Mouse (Mus musculus): Measurements from ENCODE around the gene Trappc11. TPM values are rescaled to one million over a fixed set of nuclear protein-coding genes. Genes with fewer than 3 reads are reported as not detected.
A peak's percentile ranks its signal among the peaks of the same experiment; 100 is the strongest.

Trappc11 gene
- 31.7 and 32.7 TPM in 2 replicates for polyA plus RNA-seq (2015; fragmentation: Nextera tagmentation; extraction: Ambion mirVana)

- under 1% methylated on average over 63 of the region's 65 CpGs for WGBS
- Histone ChIP-seq H3K4me3 (peak within 1 kb of the TSS; percentile 87), H3K36me3 (peaks cover 26% of the 10 kb centered on the region), H3K9me3 (no peaks in the 10 kb centered on the region), H3K27ac (peak within 1 kb of the TSS; percentile 58), H3K27me3 (no peaks in the 10 kb centered on the region), H3K4me1 (peaks cover 25% of the 10 kb centered on the region), H3K4me2 (replicated peaks) (peak within 1 kb of the TSS; percentile 89), H3K9ac (peak within 1 kb of the TSS; percentile 94)
- peak; percentile 100 for ATAC-seq (ENCODE audit: low FRiP score, low read depth)
These were observed at the start of gene Trappc11, which contains the start of gene Rwdd4a for GRCm38 (mm10) chr8:47533344-47534125. TSS of gene Trappc11 (minus strand) at chr8:47533470. TSS of gene Rwdd4a (plus strand) at chr8:47533664.

GRCm38 (mm10) chr8:47581454-47581853, 48.2 kb upstream of the Trappc11 start:
- no peaks in the 10 kb centered on the region for H3K27me3 ChIP-seq
- WGBS: 82% methylated on average over 7 of the region's 7 CpGs

GRCm38 (mm10) chr8:47573482-47573881, 40.2 kb upstream of the Trappc11 start:
- ATAC-seq (ENCODE audit: low FRiP score, low read depth): no peak
- Histone ChIP-seq H3K27ac (no peak overlapping the region), H3K4me2 (replicated peaks) (no peak overlapping the region), H3K4me1 (no peaks in the 10 kb centered on the region), H3K36me3 (no peaks in the 10 kb centered on the region), H3K9me3 (peaks cover 11% of the 10 kb centered on the region), H3K27me3 (no peaks in the 10 kb centered on the region), H3K4me3 (no peak overlapping the region), H3K9ac (no peak overlapping the region)
- WGBS: 91% methylated on average over 7 of the region's 7 CpGs

More at GRCm38 (mm10) chr8:47581454-47581853, 48.2 kb upstream of the Trappc11 start:
- no peak overlapping the region for H3K4me3 ChIP-seq
- no peaks in the 10 kb centered on the region for H3K4me1 ChIP-seq
- H3K9me3 ChIP-seq: peaks cover 4% of the 10 kb centered on the region; the same call in 1 of the 2 replicates
- H3K36me3 ChIP-seq: no peaks in the 10 kb centered on the region
- no peak for ATAC-seq (ENCODE audit: low FRiP score, low read depth)
- H3K27ac ChIP-seq: no peak overlapping the region
- H3K9ac ChIP-seq: no peak overlapping the region
- no peak overlapping the region for H3K4me2 ChIP-seq (replicated peaks)

- H3K4me1 ChIP-seq: no peaks in the 10 kb centered on the region
- H3K4me2 ChIP-seq (replicated peaks): no peak overlapping the region
- no peak overlapping the region for H3K27ac ChIP-seq
- H3K4me3 ChIP-seq: no peak overlapping the region
- ATAC-seq (ENCODE audit: low FRiP score, low read depth): no peak
- H3K27me3 ChIP-seq: no peaks in the 10 kb centered on the region
- 84% methylated on average over 6 of the region's 6 CpGs for WGBS
- no peaks in the 10 kb centered on the region for H3K9me3 ChIP-seq
- no peak overlapping the region for H3K9ac ChIP-seq
- no peaks in the 10 kb centered on the region for H3K36me3 ChIP-seq
These were observed 36.9 kb upstream of the Trappc11 start for GRCm38 (mm10) chr8:47570161-47570560.

GRCm38 (mm10) chr8:47568098-47568497, 34.8 kb upstream of the Trappc11 start:
- Histone ChIP-seq H3K4me2 (replicated peaks) (no peak overlapping the region), H3K4me3 (no peak overlapping the region), H3K36me3 (no peaks in the 10 kb centered on the region), H3K4me1 (no peaks in the 10 kb centered on the region), H3K9ac (no peak overlapping the region), H3K27ac (no peak overlapping the region), H3K27me3 (no peaks in the 10 kb centered on the region), H3K9me3 (no peaks in the 10 kb centered on the region)
- 84% methylated on average over 5 of the region's 5 CpGs for WGBS
- ATAC-seq (ENCODE audit: low FRiP score, low read depth): no peak

GRCm38 (mm10) chr8:47566551-47566950, 33.3 kb upstream of the Trappc11 start:
- Histone ChIP-seq H3K27me3 (no peaks in the 10 kb centered on the region), H3K4me3 (no peak overlapping the region), H3K4me1 (no peaks in the 10 kb centered on the region), H3K27ac (no peak overlapping the region), H3K4me2 (replicated peaks) (no peak overlapping the region), H3K36me3 (no peaks in the 10 kb centered on the region), H3K9me3 (no peaks in the 10 kb centered on the region), H3K9ac (no peak overlapping the region)
- no peak for ATAC-seq (ENCODE audit: low FRiP score, low read depth)
- WGBS: 95% methylated on average over 6 of the region's 6 CpGs

GRCm38 (mm10) chr8:47560801-47561200, 27.5 kb upstream of the Trappc11 start:
- WGBS: 80% methylated on average over 7 of the region's 7 CpGs

GRCm38 (mm10) chr8:47558274-47558673, 25.0 kb upstream of the Trappc11 start:
- Histone ChIP-seq H3K27ac (no peak overlapping the region), H3K27me3 (no peaks in the 10 kb centered on the region), H3K4me1 (no peaks in the 10 kb centered on the region), H3K9me3 (no peaks in the 10 kb centered on the region; the same call in 1 of the 2 replicates), H3K4me2 (replicated peaks) (no peak overlapping the region), H3K4me3 (no peak overlapping the region), H3K9ac (no peak overlapping the region), H3K36me3 (peaks cover 1% of the 10 kb centered on the region; the same call in 1 of the 2 replicates)
- WGBS: 66% methylated on average over 7 of the region's 7 CpGs
- no peak for ATAC-seq (ENCODE audit: low FRiP score, low read depth)

More at GRCm38 (mm10) chr8:47560801-47561200, 27.5 kb upstream of the Trappc11 start:
- Histone ChIP-seq H3K27ac (no peak overlapping the region), H3K9me3 (no peaks in the 10 kb centered on the region), H3K27me3 (no peaks in the 10 kb centered on the region), H3K9ac (no peak overlapping the region), H3K4me2 (replicated peaks) (no peak overlapping the region), H3K4me1 (no peaks in the 10 kb centered on the region), H3K4me3 (no peak overlapping the region), H3K36me3 (no peaks in the 10 kb centered on the region)
- ATAC-seq (ENCODE audit: low FRiP score, low read depth): no peak

- no peaks in the 10 kb centered on the region; the same call in 1 of the 2 replicates for H3K9me3 ChIP-seq
- no peak overlapping the region for H3K4me3 ChIP-seq
- no peak overlapping the region for H3K9ac ChIP-seq
- H3K27ac ChIP-seq: no peak overlapping the region
- peaks cover 7% of the 10 kb centered on the region for H3K36me3 ChIP-seq
- H3K4me1 ChIP-seq: no peaks in the 10 kb centered on the region
- 87% methylated on average over 7 of the region's 7 CpGs for WGBS
- H3K27me3 ChIP-seq: no peaks in the 10 kb centered on the region
- no peak overlapping the region for H3K4me2 ChIP-seq (replicated peaks)
- no peak for ATAC-seq (ENCODE audit: low FRiP score, low read depth)
These were observed 23.2 kb upstream of the Trappc11 start for GRCm38 (mm10) chr8:47556446-47556845.

GRCm38 (mm10) chr8:47553613-47554012, 20.3 kb upstream of the Trappc11 start:
- ATAC-seq (ENCODE audit: low FRiP score, low read depth): no peak

GRCm38 (mm10) chr8:47547102-47547501, 13.8 kb upstream of the Trappc11 start:
- ATAC-seq (ENCODE audit: low FRiP score, low read depth): no peak
- WGBS: 97% methylated on average over 10 of the region's 10 CpGs

More at GRCm38 (mm10) chr8:47553613-47554012, 20.3 kb upstream of the Trappc11 start:
- no peak overlapping the region for H3K27ac ChIP-seq
- H3K4me1 ChIP-seq: no peaks in the 10 kb centered on the region
- peaks cover 33% of the 10 kb centered on the region for H3K36me3 ChIP-seq
- no peaks in the 10 kb centered on the region; the same call in 1 of the 2 replicates for H3K9me3 ChIP-seq
- 89% methylated on average over 6 of the region's 6 CpGs for whole genome bisulfite sequencing
- no peaks in the 10 kb centered on the region for H3K27me3 ChIP-seq
- H3K4me2 ChIP-seq (replicated peaks): no peak overlapping the region
- H3K4me3 ChIP-seq: no peak overlapping the region
- H3K9ac ChIP-seq: no peak overlapping the region

GRCm38 (mm10) chr8:47544094-47544493, 10.8 kb upstream of the Trappc11 start:
- Histone ChIP-seq H3K27ac (no peak overlapping the region), H3K27me3 (no peaks in the 10 kb centered on the region), H3K4me2 (replicated peaks) (no peak overlapping the region), H3K4me3 (no peak overlapping the region), H3K9me3 (no peaks in the 10 kb centered on the region), H3K9ac (no peak overlapping the region), H3K4me1 (no peaks in the 10 kb centered on the region), H3K36me3 (peaks cover 83% of the 10 kb centered on the region)
- ATAC-seq (ENCODE audit: low FRiP score, low read depth): no peak
- 91% methylated on average over 5 of the region's 5 CpGs for WGBS

More at GRCm38 (mm10) chr8:47547102-47547501, 13.8 kb upstream of the Trappc11 start:
- H3K9ac ChIP-seq: no peak overlapping the region
- H3K4me2 ChIP-seq (replicated peaks): no peak overlapping the region
- peaks cover 86% of the 10 kb centered on the region for H3K36me3 ChIP-seq
- no peaks in the 10 kb centered on the region for H3K27me3 ChIP-seq
- H3K9me3 ChIP-seq: no peaks in the 10 kb centered on the region
- H3K4me3 ChIP-seq: no peak overlapping the region
- no peaks in the 10 kb centered on the region for H3K4me1 ChIP-seq
- no peak overlapping the region for H3K27ac ChIP-seq
